Mouse (Mus musculus) stomach, embryonic 14.5 days (tissue): ENCODE measurements around the gene Eef2k. TPM values are rescaled to one million over a fixed set of nuclear protein-coding genes. Genes with fewer than 3 reads are reported as not detected.

Experiments
- ATAC-seq: fragments of 200-750 bp; cut with Nextera tagmentation; 2 replicates; pipeline ENCODE4 v1.8.0; 2017; ENCODE audit warnings: low read depth, moderate TSS enrichment; ENCODE audit not compliant: insufficient number of reproducible peaks, insufficient read depth, low FRiP score
- H3K27ac ChIP-seq: fragments of 300-500 bp; sonication (generic); 2 replicates; pipeline ENCODE4 v1.5.1; 2014; ENCODE audit warnings: mild to moderate bottlenecking, low read length, moderate library complexity, mixed read lengths
- H3K27me3 ChIP-seq: fragments of 300-500 bp; sonication (generic); 2 replicates; pipeline ENCODE4 v1.6.1; 2014; ENCODE audit warnings: low read length, control low read depth, mixed read lengths; ENCODE audit not compliant: control insufficient read depth, insufficient read depth
- H3K36me3 ChIP-seq: fragments of 300-500 bp; sonication (generic); 2 replicates; pipeline ENCODE4 v1.6.1; 2014; ENCODE audit warnings: mild to moderate bottlenecking, control low read depth, low read length, moderate library complexity, mixed read lengths; ENCODE audit not compliant: control insufficient read depth, insufficient read depth
- H3K4me1 ChIP-seq: fragments of 300-500 bp; sonication (generic); 2 replicates; pipeline ENCODE4 v1.6.1; 2014; ENCODE audit warnings: low read length, control low read depth, mixed read lengths; ENCODE audit not compliant: control insufficient read depth, insufficient read depth
- H3K4me2 ChIP-seq: fragments of 300-500 bp; sonication (generic); replicated peaks from 2 replicates; pipeline ENCODE4 v1.6.1; 2014; ENCODE audit warnings: low read depth, low read length, control low read depth
- H3K4me3 ChIP-seq: fragments of 300-500 bp; sonication (generic); 2 replicates; pipeline ENCODE4 v1.5.1; 2014; ENCODE audit warnings: low read depth, low read length, control low read depth
- H3K9ac ChIP-seq: fragments of 300-500 bp; sonication (generic); replicated peaks from 2 replicates; pipeline ENCODE4 v1.6.1; 2014; ENCODE audit warnings: low read depth, mild to moderate bottlenecking, control low read depth, low read length, moderate library complexity, mixed read lengths
- H3K9me3 ChIP-seq: fragments of 300-500 bp; sonication (generic); 2 replicates; pipeline ENCODE4 v1.6.1; 2016; ENCODE audit warnings: low read depth, low read length, control low read depth; ENCODE audit not compliant: control insufficient read depth
- WGBS: fragments of 180-500 bp; shearing (Covaris S2); extraction: QIAGEN DNeasy Blood & Tissue Kit; methylation state at CpG from one replicate; pipeline ENCODE4 v1.1.7; 2014; 5-methylcytosine and 5-hydroxymethylcytosine counted together
- polyA plus RNA-seq: library from polyadenylated mRNA; unstranded; fragments of >200 nt; fragmentation: Nextera tagmentation; extraction: Ambion mirVana; gene quantifications from 2 replicates; pipeline ENCODE4 v1.2.1, GENCODE M21; 2014

Gene Eef2k
- polyA plus RNA-seq, 1 experiment from 2014 or later: 21.1 TPM

- no peak for ATAC-seq
- Histone ChIP-seq H3K27me3 (no peaks in the 10 kb centered on the region), H3K4me1 (0 out of 2 replicates have a peak, but pooled peaks cover under 1% of the 10 kb centered on the region), H3K27ac (peak overlapping the region; percentile 3; the same call in 1 of the 2 replicates), H3K9ac (no peak overlapping the region), H3K36me3 (no peaks in the 10 kb centered on the region), H3K9me3 (no peaks in the 10 kb centered on the region), H3K4me2 (no peak overlapping the region), H3K4me3 (no peak overlapping the region)
- WGBS: 51% methylated on average over 5 of the region's 5 CpGs
Measured at GRCm38 (mm10) chr7:120838436-120839160, 4.0 kb upstream of the Eef2k start.

- WGBS: 79% methylated on average over 2 of the region's 2 CpGs
- ATAC-seq: no peak
- Histone ChIP-seq H3K4me2 (no peak overlapping the region), H3K36me3 (no peaks in the 10 kb centered on the region), H3K4me3 (no peak overlapping the region), H3K27ac (no peak overlapping the region), H3K9me3 (no peaks in the 10 kb centered on the region), H3K4me1 (peaks cover 11% of the 10 kb centered on the region; the same call in 1 of the 2 replicates), H3K9ac (no peak overlapping the region), H3K27me3 (no peaks in the 10 kb centered on the region)
Measured at GRCm38 (mm10) chr7:120839786-120840185, 2.8 kb upstream of the Eef2k start.

GRCm38 (mm10) chr7:120843037-120843621, 498 bp downstream of the Eef2k start:
- H3K4me1 ChIP-seq: peaks cover 13% of the 10 kb centered on the region; the same call in 1 of the 2 replicates
- H3K27me3 ChIP-seq: no peaks in the 10 kb centered on the region
- 0% methylated on average over 40 of the region's 40 CpGs for WGBS
- peak overlapping the region; percentile 91 for H3K4me2 ChIP-seq
- H3K9me3 ChIP-seq: no peaks in the 10 kb centered on the region
- peak overlapping the region; percentile 67 for H3K4me3 ChIP-seq
- peak; percentile 64 for ATAC-seq
- peak overlapping the region; percentile 96 for H3K27ac ChIP-seq
- H3K9ac ChIP-seq: peak overlapping the region; percentile 60
- no peaks in the 10 kb centered on the region for H3K36me3 ChIP-seq

GRCm38 (mm10) chr7:120843852-120844435, 1.3 kb downstream of the Eef2k start:
- Histone ChIP-seq H3K4me3 (peak overlapping the region; percentile 67), H3K9ac (peak overlapping the region; percentile 60), H3K4me1 (peaks cover 13% of the 10 kb centered on the region; the same call in 1 of the 2 replicates), H3K4me2 (peak overlapping the region; percentile 91), H3K9me3 (no peaks in the 10 kb centered on the region), H3K36me3 (no peaks in the 10 kb centered on the region), H3K27me3 (no peaks in the 10 kb centered on the region), H3K27ac (peak overlapping the region; percentile 96)
- no peak for ATAC-seq
- WGBS: 2% methylated on average over 16 of the region's 16 CpGs

- H3K9me3 ChIP-seq: no peaks in the 10 kb centered on the region
- no peak for ATAC-seq
- no peaks in the 10 kb centered on the region for H3K36me3 ChIP-seq
- no peaks in the 10 kb centered on the region for H3K27me3 ChIP-seq
- no peak overlapping the region for H3K27ac ChIP-seq
- peaks cover 13% of the 10 kb centered on the region; the same call in 1 of the 2 replicates for H3K4me1 ChIP-seq
- H3K9ac ChIP-seq: no peak overlapping the region
- WGBS: 22% methylated on average over 9 of the region's 9 CpGs
- peak overlapping the region; percentile 67 for H3K4me3 ChIP-seq
- peak overlapping the region; percentile 91 for H3K4me2 ChIP-seq
Measured at GRCm38 (mm10) chr7:120844689-120845088, 2.1 kb downstream of the Eef2k start.

- H3K9me3 ChIP-seq: no peaks in the 10 kb centered on the region
- H3K9ac ChIP-seq: no peak overlapping the region
- no peak overlapping the region for H3K4me2 ChIP-seq
- no peak overlapping the region for H3K27ac ChIP-seq
- no peaks in the 10 kb centered on the region for H3K27me3 ChIP-seq
- peaks cover 9% of the 10 kb centered on the region; the same call in 1 of the 2 replicates for H3K4me1 ChIP-seq
- no peaks in the 10 kb centered on the region for H3K36me3 ChIP-seq
- H3K4me3 ChIP-seq: no peak overlapping the region
- WGBS: 73% methylated on average over 3 of the region's 3 CpGs
- ATAC-seq: no peak
Measured at GRCm38 (mm10) chr7:120848831-120849512, 6.3 kb downstream of the Eef2k start.

- 89% methylated on average over 3 of the region's 3 CpGs for WGBS
- no peaks in the 10 kb centered on the region for H3K4me1 ChIP-seq
- no peak overlapping the region for H3K9ac ChIP-seq
- no peak for ATAC-seq
- no peak overlapping the region for H3K27ac ChIP-seq
- H3K4me2 ChIP-seq: no peak overlapping the region
- H3K36me3 ChIP-seq: no peaks in the 10 kb centered on the region
- no peaks in the 10 kb centered on the region for H3K27me3 ChIP-seq
- H3K9me3 ChIP-seq: no peaks in the 10 kb centered on the region
- no peak overlapping the region for H3K4me3 ChIP-seq
Measured at GRCm38 (mm10) chr7:120850165-120850564, 7.5 kb downstream of the Eef2k start.

GRCm38 (mm10) chr7:120859854-120860253, 17.2 kb downstream of the Eef2k start:
- Histone ChIP-seq H3K4me2 (no peak overlapping the region), H3K9ac (no peak overlapping the region), H3K27ac (no peak overlapping the region), H3K9me3 (no peaks in the 10 kb centered on the region), H3K4me3 (no peak overlapping the region), H3K4me1 (peaks cover 34% of the 10 kb centered on the region), H3K27me3 (no peaks in the 10 kb centered on the region), H3K36me3 (peaks cover 4% of the 10 kb centered on the region; the same call in 1 of the 2 replicates)
- ATAC-seq: no peak
- WGBS: 86% methylated on average over 11 of the region's 11 CpGs
